19 mouse cellular contexts compared by ENCODE assay signal in the genomic region with DNA sequence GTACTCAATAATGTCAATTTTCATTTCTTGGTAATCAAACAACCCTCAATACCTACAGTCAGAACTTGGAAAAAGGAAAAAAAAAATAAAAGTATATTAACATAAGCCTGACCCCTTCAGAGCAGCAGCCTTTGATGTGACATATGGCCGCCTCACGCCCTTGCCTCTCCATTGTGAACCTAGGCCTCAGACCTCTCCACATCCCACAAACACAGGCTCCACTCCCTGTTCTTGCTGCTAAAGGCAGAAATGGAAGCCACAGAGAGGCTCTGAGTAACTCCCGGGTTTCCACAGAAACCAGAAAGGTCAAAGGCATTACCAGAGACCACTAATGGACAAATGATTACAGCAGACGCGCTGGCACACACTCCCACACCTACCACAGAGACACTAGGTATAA.
DNase-seq lines count a peak whose midpoint lies in the region; ATAC-seq lines count a peak whose summit lies in the region.
"Had no signal": no experiment of that assay in that cellular context is flagged by ENCODE, and none has a peak within 500 bp of the region (broad histone marks: within the 10 kb centered on the region; RNA-seq: fewer than 3 reads in every experiment).

No protein-coding gene starts in this region.

- H3K9ac ChIP-seq in heart, embryonic 13.5 days, result no peak overlapping the region
- H3K9ac ChIP-seq in kidney, embryonic 15.5 days, result no peak overlapping the region
- H3K9ac ChIP-seq in embryonic facial prominence, embryonic 14.5 days (ENCODE audit: low read depth, low read length), result no peak overlapping the region
- no peak overlapping the region for H3K9ac ChIP-seq in limb, embryonic 12.5 days (replicated peaks)
- H3K9ac ChIP-seq: embryonic facial prominence, embryonic 13.5 days had no signal

- H3K4me3 ChIP-seq in heart, embryonic 13.5 days, result no peak overlapping the region
- no peak overlapping the region for H3K4me3 ChIP-seq in kidney, embryonic 15.5 days (replicated peaks)
- no peak overlapping the region for H3K4me3 ChIP-seq in embryonic facial prominence, embryonic 14.5 days (ENCODE audit: low read depth, low read length)
- H3K4me3 ChIP-seq in limb, embryonic 12.5 days (replicated peaks), result no peak overlapping the region
- H3K4me3 ChIP-seq: embryonic facial prominence, embryonic 13.5 days had no signal

- no peaks in the 10 kb centered on the region for H3K9me3 ChIP-seq in heart, embryonic 13.5 days
- H3K9me3 ChIP-seq in kidney, embryonic 15.5 days (replicated peaks), result no peaks in the 10 kb centered on the region
- no peaks in the 10 kb centered on the region for H3K9me3 ChIP-seq in embryonic facial prominence, embryonic 14.5 days (ENCODE audit: control insufficient read depth, low read length)
- no peaks in the 10 kb centered on the region for H3K9me3 ChIP-seq in limb, embryonic 12.5 days
- H3K9me3 ChIP-seq: embryonic facial prominence, embryonic 13.5 days had no signal

- DNase-seq in heart, postnatal 4 days, result no peak
- DNase-seq in kidney, postnatal 14 days, result no peak
- no peak for DNase-seq in embryonic facial prominence, embryonic 14.5 days (ENCODE audit: low spot score)
- no peak for DNase-seq in frontal cortex, postnatal 10 days (ENCODE audit: low spot score in 2 of 2)
- DNase-seq: adrenal gland, postnatal 36 days; cerebellum, adult 2 months; heart, postnatal 36 days; lung, adult 2 months; lung, postnatal 36 days; right cerebral cortex, postnatal 14 days had no signal

- H3K27me3 ChIP-seq in heart, embryonic 13.5 days (replicated peaks), result no peaks in the 10 kb centered on the region
- H3K27me3 ChIP-seq in kidney, embryonic 15.5 days, result no peaks in the 10 kb centered on the region
- no peaks in the 10 kb centered on the region for H3K27me3 ChIP-seq in embryonic facial prominence, embryonic 14.5 days (replicated peaks; ENCODE audit: control insufficient read depth, insufficient read depth, low read length)
- H3K27me3 ChIP-seq in limb, embryonic 12.5 days, result no peaks in the 10 kb centered on the region
- H3K27me3 ChIP-seq: embryonic facial prominence, embryonic 13.5 days; Patski had no signal

- H3K27ac ChIP-seq in heart, embryonic 13.5 days (replicated peaks), result peak overlapping the region; percentile 50; the same call in 1 of the 2 replicates
- peak overlapping the region; percentile 54 for H3K27ac ChIP-seq in kidney, embryonic 15.5 days
- H3K27ac ChIP-seq in embryonic facial prominence, embryonic 14.5 days (replicated peaks; ENCODE audit: low read depth, low read length), result no peak overlapping the region
- 0 out of 2 replicates have a peak overlapping the region, but pooled peaks have one; percentile 50 for H3K27ac ChIP-seq in limb, embryonic 12.5 days
- H3K27ac ChIP-seq: embryonic facial prominence, embryonic 13.5 days; stomach, postnatal 0 days had no signal

- no peak for ATAC-seq in heart, embryonic 13.5 days (ENCODE audit: extremely low read depth, insufficient number of reproducible peaks, low FRiP score, low TSS enrichment)
- ATAC-seq in kidney, embryonic 15.5 days (replicated peaks; ENCODE audit: low FRiP score), result no peak; the same call in 1 of the 2 replicates
- ATAC-seq in embryonic facial prominence, embryonic 14.5 days (ENCODE audit: low read depth), result 0 out of 2 replicates have a peak, but pooled peaks have one; percentile 16
- ATAC-seq in limb, embryonic 12.5 days (ENCODE audit: insufficient number of reproducible peaks, insufficient read depth, low FRiP score, low TSS enrichment, low read depth), result no peak
- ATAC-seq: forebrain, embryonic 14.5 days; intestine, postnatal 0 days; Patski had no signal

- no peak overlapping the region for H3K4me2 ChIP-seq in heart, embryonic 13.5 days
- no peak overlapping the region for H3K4me2 ChIP-seq in kidney, embryonic 15.5 days
- H3K4me2 ChIP-seq in embryonic facial prominence, embryonic 14.5 days (ENCODE audit: low read depth, low read length), result no peak overlapping the region
- H3K4me2 ChIP-seq in limb, embryonic 12.5 days, result no peak overlapping the region
- H3K4me2 ChIP-seq: embryonic facial prominence, embryonic 13.5 days; liver, embryonic 11.5 days had no signal

- peaks cover 7% of the 10 kb centered on the region; the same call in 1 of the 2 replicates for H3K36me3 ChIP-seq in heart, embryonic 13.5 days
- H3K36me3 ChIP-seq in kidney, embryonic 15.5 days, result peaks cover 2% of the 10 kb centered on the region; the same call in 1 of the 2 replicates
- H3K36me3 ChIP-seq in embryonic facial prominence, embryonic 14.5 days (ENCODE audit: control insufficient read depth, insufficient read depth, low read length), result no peaks in the 10 kb centered on the region
- H3K36me3 ChIP-seq in limb, embryonic 12.5 days, result no peaks in the 10 kb centered on the region

- 73% methylated on average over 5 of the region's 5 CpGs for WGBS in heart, embryonic 13.5 days
- WGBS in kidney, embryonic 15.5 days, result 36% methylated on average over 5 of the region's 5 CpGs
- WGBS in embryonic facial prominence, embryonic 14.5 days, result 78% methylated on average over 5 of the region's 5 CpGs
- WGBS in limb, embryonic 12.5 days, result 55% methylated on average over 5 of the region's 5 CpGs

- H3K4me1 ChIP-seq in heart, embryonic 13.5 days, result peaks cover 42% of the 10 kb centered on the region
- H3K4me1 ChIP-seq in kidney, embryonic 15.5 days, result peaks cover 34% of the 10 kb centered on the region
- H3K4me1 ChIP-seq in embryonic facial prominence, embryonic 14.5 days (ENCODE audit: control insufficient read depth, insufficient read depth, low read length), result no peaks in the 10 kb centered on the region
- H3K4me1 ChIP-seq in limb, embryonic 12.5 days (replicated peaks), result peaks cover 7% of the 10 kb centered on the region
